Mouse (Mus musculus): ENCODE measurements at regions not wholly inside any gene's neighbourhood (a gene's known extent, or its start where the extent isn't known, plus 50 kb on each side); places are given as distances from the start of the nearest gene placed in this dataset.

GRCm38 (mm10) chr7:72362690-72363089, 56.3 kb upstream of the Mctp2 start:
- H3K9ac ChIP-seq (ENCODE audit: low read depth, low read length), result no peak overlapping the region
- H3K27ac ChIP-seq (ENCODE audit: low read depth, low read length), result no peak overlapping the region
- H3K4me3 ChIP-seq (ENCODE audit: low read length), result no peak overlapping the region
- 12% methylated on average over 3 of the region's 3 CpGs for WGBS
- no peak overlapping the region for H3K4me2 ChIP-seq (ENCODE audit: low read length)
- no peaks in the 10 kb centered on the region for H3K4me1 ChIP-seq (ENCODE audit: control insufficient read depth, insufficient read depth, low read depth, low read length)
- H3K9me3 ChIP-seq (ENCODE audit: control insufficient read depth, low read length), result no peaks in the 10 kb centered on the region
- no peak for ATAC-seq
- no peaks in the 10 kb centered on the region for H3K27me3 ChIP-seq (replicated peaks; ENCODE audit: control insufficient read depth, insufficient read depth, low read length)
- no peaks in the 10 kb centered on the region for H3K36me3 ChIP-seq (ENCODE audit: control insufficient read depth, insufficient read depth, low read length)

- Histone ChIP-seq H3K9ac (ENCODE audit: low read depth, low read length) (no peak overlapping the region), H3K4me2 (ENCODE audit: low read length) (no peak overlapping the region), H3K9me3 (ENCODE audit: control insufficient read depth, low read length) (no peaks in the 10 kb centered on the region), H3K4me3 (ENCODE audit: low read length) (no peak overlapping the region), H3K27me3 (replicated peaks; ENCODE audit: control insufficient read depth, insufficient read depth, low read length) (no peaks in the 10 kb centered on the region), H3K36me3 (ENCODE audit: control insufficient read depth, insufficient read depth, low read length) (no peaks in the 10 kb centered on the region), H3K4me1 (ENCODE audit: control insufficient read depth, insufficient read depth, low read depth, low read length) (no peaks in the 10 kb centered on the region), H3K27ac (ENCODE audit: low read depth, low read length) (no peak overlapping the region)
- WGBS, result 39% methylated on average over 7 of the region's 7 CpGs
- no peak for ATAC-seq
Observed at GRCm38 (mm10) chr7:72391323-72391722, 84.9 kb upstream of the Mctp2 start.

DNA sequence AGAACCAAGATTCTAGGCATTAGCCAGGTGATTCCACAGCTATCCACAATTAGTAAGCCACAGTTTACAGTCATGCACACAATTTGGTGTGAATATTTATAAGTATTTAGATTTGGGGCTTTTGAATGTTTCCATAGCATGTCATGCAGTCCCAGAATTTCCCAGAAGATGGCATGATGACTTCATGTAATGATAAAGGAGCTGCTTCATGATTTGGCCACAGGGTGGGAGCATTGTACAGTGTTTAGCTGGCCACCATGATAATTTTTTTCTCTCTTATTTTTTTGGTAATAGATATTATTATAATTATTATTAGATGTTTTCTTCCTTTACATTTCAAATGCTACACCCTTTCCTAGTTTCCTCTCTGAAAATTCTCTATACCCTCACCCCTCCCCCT, 93.6 kb upstream of the Mctp2 start:
- Histone ChIP-seq H3K27me3 (replicated peaks; ENCODE audit: control insufficient read depth, insufficient read depth, low read length) (no peaks in the 10 kb centered on the region), H3K36me3 (ENCODE audit: control insufficient read depth, insufficient read depth, low read length) (no peaks in the 10 kb centered on the region), H3K4me3 (ENCODE audit: low read length) (no peak overlapping the region), H3K27ac (ENCODE audit: low read depth, low read length) (no peak overlapping the region), H3K4me2 (ENCODE audit: low read length) (no peak overlapping the region), H3K4me1 (ENCODE audit: control insufficient read depth, insufficient read depth, low read depth, low read length) (no peaks in the 10 kb centered on the region), H3K9ac (ENCODE audit: low read depth, low read length) (no peak overlapping the region), H3K9me3 (ENCODE audit: control insufficient read depth, low read length) (no peaks in the 10 kb centered on the region)
- 0 out of 2 replicates have a peak, but pooled peaks have one; percentile 37 for ATAC-seq

DNA sequence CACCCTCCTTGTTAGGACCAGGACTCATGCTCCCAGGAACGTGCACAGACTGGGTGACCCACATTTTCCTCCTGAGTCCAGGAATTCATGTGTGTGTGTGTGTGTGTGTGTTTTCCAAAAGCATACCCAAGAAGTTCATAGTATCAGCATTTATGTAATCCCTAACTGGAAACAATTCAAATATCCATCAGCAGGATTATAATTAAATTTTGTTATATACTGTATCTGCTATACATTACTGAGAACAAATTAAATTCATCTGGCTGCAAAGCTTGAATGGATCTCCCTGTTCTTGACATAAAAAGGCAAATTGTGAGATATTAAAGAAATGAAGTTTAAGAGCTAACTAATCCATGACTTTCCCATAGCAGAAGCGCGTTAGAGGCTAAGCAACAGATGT, 99.7 kb upstream of the Mctp2 start:
- no peaks in the 10 kb centered on the region for H3K4me1 ChIP-seq (ENCODE audit: control insufficient read depth, insufficient read depth, low read depth, low read length)

DNA sequence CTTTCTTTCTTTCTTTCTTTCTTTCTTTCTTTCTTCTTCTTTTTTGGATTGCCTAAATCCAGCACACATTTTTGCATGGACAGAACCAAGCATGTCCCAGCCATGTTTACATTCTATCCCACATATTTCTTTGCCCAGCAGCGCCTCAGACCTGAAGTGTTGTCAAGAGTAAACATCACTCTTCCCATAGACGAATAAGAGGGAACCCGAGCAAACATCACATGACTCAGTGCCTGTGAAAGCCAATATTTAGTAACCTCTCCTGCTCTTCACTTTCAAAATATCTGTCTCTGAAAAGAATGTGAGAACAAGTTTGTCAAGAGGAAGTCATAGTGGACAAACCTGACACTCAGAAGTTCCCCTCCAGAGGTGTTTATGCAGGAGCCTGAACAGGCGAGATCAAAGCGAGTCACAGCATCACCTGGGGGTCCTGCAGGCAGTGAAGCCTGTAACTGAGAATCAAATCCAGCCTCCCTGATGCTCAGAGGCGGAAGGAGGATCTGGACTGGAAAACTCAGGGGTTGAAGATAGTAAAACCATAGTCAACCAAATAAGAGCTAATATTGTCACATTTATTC, 102.1 kb upstream of the Mctp2 start:
- ATAC-seq, result no peak
- Histone ChIP-seq H3K9ac (ENCODE audit: low read depth, low read length) (no peak overlapping the region), H3K27me3 (replicated peaks; ENCODE audit: control insufficient read depth, insufficient read depth, low read length) (no peaks in the 10 kb centered on the region), H3K36me3 (ENCODE audit: control insufficient read depth, insufficient read depth, low read length) (no peaks in the 10 kb centered on the region), H3K4me2 (ENCODE audit: low read length) (no peak overlapping the region), H3K9me3 (ENCODE audit: control insufficient read depth, low read length) (no peaks in the 10 kb centered on the region), H3K4me1 (ENCODE audit: control insufficient read depth, insufficient read depth, low read depth, low read length) (no peaks in the 10 kb centered on the region), H3K27ac (ENCODE audit: low read depth, low read length) (no peak overlapping the region), H3K4me3 (ENCODE audit: low read length) (no peak overlapping the region)
- WGBS, result 82% methylated on average over 6 of the region's 6 CpGs

More for the DNA sequence above, 99.7 kb upstream of the Mctp2 start:
- 92% methylated on average over 3 of the region's 3 CpGs for WGBS
- H3K27me3 ChIP-seq (replicated peaks; ENCODE audit: control insufficient read depth, insufficient read depth, low read length), result no peaks in the 10 kb centered on the region
- no peak overlapping the region for H3K27ac ChIP-seq (ENCODE audit: low read depth, low read length)
- no peaks in the 10 kb centered on the region for H3K9me3 ChIP-seq (ENCODE audit: control insufficient read depth, low read length)
- no peak for ATAC-seq
- no peak overlapping the region for H3K4me2 ChIP-seq (ENCODE audit: low read length)
- no peak overlapping the region for H3K4me3 ChIP-seq (ENCODE audit: low read length)
- H3K9ac ChIP-seq (ENCODE audit: low read depth, low read length), result no peak overlapping the region
- H3K36me3 ChIP-seq (ENCODE audit: control insufficient read depth, insufficient read depth, low read length), result no peaks in the 10 kb centered on the region

- H3K9ac ChIP-seq (ENCODE audit: low read depth, low read length), result no peak overlapping the region
- no peaks in the 10 kb centered on the region for H3K9me3 ChIP-seq (ENCODE audit: control insufficient read depth, low read length)
- H3K27me3 ChIP-seq (replicated peaks; ENCODE audit: control insufficient read depth, insufficient read depth, low read length), result no peaks in the 10 kb centered on the region
- H3K4me2 ChIP-seq (ENCODE audit: low read length), result no peak overlapping the region
- 0 out of 2 replicates have a peak, but pooled peaks have one; percentile 45 for ATAC-seq
- no peak overlapping the region for H3K4me3 ChIP-seq (ENCODE audit: low read length)
- WGBS, result 34% methylated on average over 2 of the region's 2 CpGs
- no peaks in the 10 kb centered on the region for H3K4me1 ChIP-seq (ENCODE audit: control insufficient read depth, insufficient read depth, low read depth, low read length)
- no peak overlapping the region for H3K27ac ChIP-seq (ENCODE audit: low read depth, low read length)
- no peaks in the 10 kb centered on the region for H3K36me3 ChIP-seq (ENCODE audit: control insufficient read depth, insufficient read depth, low read length)
Observed at GRCm38 (mm10) chr7:72438552-72438951, 132.1 kb upstream of the Mctp2 start.

DNA sequence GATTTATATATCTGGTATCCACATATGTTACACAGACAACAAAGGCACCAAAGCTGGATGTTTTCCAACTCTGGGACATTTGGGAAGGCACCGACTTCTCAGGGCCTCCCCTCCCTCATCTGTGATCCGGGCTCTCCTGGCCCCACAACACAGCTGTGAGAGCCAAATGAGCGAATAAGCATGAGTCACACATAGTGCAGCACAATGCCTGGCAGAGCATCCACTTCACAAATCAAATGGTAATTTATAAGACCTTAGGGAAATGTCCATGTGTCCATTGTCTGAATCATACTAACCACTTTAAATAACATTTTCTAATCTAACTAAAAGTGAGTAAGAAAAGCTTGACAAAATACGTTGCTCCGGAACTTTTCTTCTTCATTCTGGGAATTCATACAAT, 135.6 kb upstream of the Mctp2 start:
- Histone ChIP-seq H3K9ac (ENCODE audit: low read depth, low read length) (no peak overlapping the region), H3K27ac (ENCODE audit: low read depth, low read length) (no peak overlapping the region), H3K4me1 (ENCODE audit: control insufficient read depth, insufficient read depth, low read depth, low read length) (no peaks in the 10 kb centered on the region), H3K27me3 (replicated peaks; ENCODE audit: control insufficient read depth, insufficient read depth, low read length) (no peaks in the 10 kb centered on the region), H3K4me3 (ENCODE audit: low read length) (no peak overlapping the region), H3K4me2 (ENCODE audit: low read length) (no peak overlapping the region), H3K9me3 (ENCODE audit: control insufficient read depth, low read length) (no peaks in the 10 kb centered on the region), H3K36me3 (ENCODE audit: control insufficient read depth, insufficient read depth, low read length) (no peaks in the 10 kb centered on the region)
- 0 out of 2 replicates have a peak, but pooled peaks have one; percentile 27 for ATAC-seq
- WGBS, result 60% methylated on average over 5 of the region's 5 CpGs

DNA sequence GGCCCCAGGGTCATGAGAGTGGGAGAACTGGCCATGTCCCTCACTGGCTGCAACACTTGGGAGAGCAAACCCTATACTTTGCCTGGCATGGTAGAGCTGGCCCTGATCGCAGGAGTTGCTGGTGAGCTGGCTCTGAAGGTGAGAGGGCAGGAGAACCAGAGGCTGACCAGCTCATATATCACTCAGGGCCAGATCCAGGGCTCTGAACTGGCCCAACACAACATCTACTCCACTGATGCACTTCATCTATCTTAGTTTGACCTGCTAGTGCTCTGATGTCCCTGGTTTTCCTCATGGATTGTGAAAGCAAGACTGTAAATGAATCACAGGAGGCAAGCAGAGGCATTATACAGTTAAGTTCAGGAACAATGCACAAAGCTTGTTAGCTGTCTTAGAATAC, 137.6 kb upstream of the Mctp2 start:
- Histone ChIP-seq H3K4me2 (ENCODE audit: low read length) (no peak overlapping the region), H3K9ac (ENCODE audit: low read depth, low read length) (no peak overlapping the region), H3K36me3 (ENCODE audit: control insufficient read depth, insufficient read depth, low read length) (no peaks in the 10 kb centered on the region), H3K4me1 (ENCODE audit: control insufficient read depth, insufficient read depth, low read depth, low read length) (no peaks in the 10 kb centered on the region), H3K27me3 (replicated peaks; ENCODE audit: control insufficient read depth, insufficient read depth, low read length) (no peaks in the 10 kb centered on the region), H3K4me3 (ENCODE audit: low read length) (no peak overlapping the region), H3K9me3 (ENCODE audit: control insufficient read depth, low read length) (no peaks in the 10 kb centered on the region), H3K27ac (ENCODE audit: low read depth, low read length) (no peak overlapping the region)
- whole genome bisulfite sequencing, result 95% methylated on average over 1 of the region's 1 CpGs
- ATAC-seq, result no peak

GRCm38 (mm10) chr7:72444792-72445191, 138.4 kb upstream of the Mctp2 start:
- Histone ChIP-seq H3K4me3 (ENCODE audit: low read length) (no peak overlapping the region), H3K27ac (ENCODE audit: low read depth, low read length) (no peak overlapping the region), H3K4me2 (ENCODE audit: low read length) (no peak overlapping the region), H3K9ac (ENCODE audit: low read depth, low read length) (no peak overlapping the region), H3K4me1 (ENCODE audit: control insufficient read depth, insufficient read depth, low read depth, low read length) (no peaks in the 10 kb centered on the region), H3K27me3 (replicated peaks; ENCODE audit: control insufficient read depth, insufficient read depth, low read length) (no peaks in the 10 kb centered on the region), H3K36me3 (ENCODE audit: control insufficient read depth, insufficient read depth, low read length) (no peaks in the 10 kb centered on the region), H3K9me3 (ENCODE audit: control insufficient read depth, low read length) (no peaks in the 10 kb centered on the region)
- 50% methylated on average over 1 of the region's 1 CpGs for whole genome bisulfite sequencing
- ATAC-seq, result no peak

DNA sequence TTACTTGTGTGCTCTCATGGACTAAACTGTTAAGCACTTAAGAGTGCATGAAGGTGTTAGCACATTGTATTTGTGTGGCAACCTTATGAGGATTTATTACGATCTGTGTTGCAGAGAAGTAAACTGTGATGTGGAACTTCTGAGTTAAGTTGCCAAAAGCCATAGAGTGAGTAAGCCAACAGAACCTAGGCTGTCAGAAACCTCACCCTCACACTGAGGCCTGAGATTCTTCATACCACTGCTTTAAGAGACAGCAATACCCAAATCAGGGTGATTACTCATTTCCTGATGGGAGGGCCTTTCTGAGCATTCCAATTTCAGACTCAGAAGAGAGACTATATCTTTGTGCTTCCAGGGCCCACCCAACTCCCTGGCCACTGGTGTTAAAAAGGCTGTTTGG, 140.5 kb upstream of the Mctp2 start:
- H3K27me3 ChIP-seq (replicated peaks; ENCODE audit: control insufficient read depth, insufficient read depth, low read length), result no peaks in the 10 kb centered on the region
- H3K4me2 ChIP-seq (ENCODE audit: low read length), result no peak overlapping the region
- H3K27ac ChIP-seq (ENCODE audit: low read depth, low read length), result no peak overlapping the region
- H3K9ac ChIP-seq (ENCODE audit: low read depth, low read length), result no peak overlapping the region
- no peaks in the 10 kb centered on the region for H3K36me3 ChIP-seq (ENCODE audit: control insufficient read depth, insufficient read depth, low read length)
- no peak overlapping the region for H3K4me3 ChIP-seq (ENCODE audit: low read length)
- WGBS, result 96% methylated on average over 1 of the region's 1 CpGs
- H3K4me1 ChIP-seq (ENCODE audit: control insufficient read depth, insufficient read depth, low read depth, low read length), result no peaks in the 10 kb centered on the region
- no peak for ATAC-seq
- no peaks in the 10 kb centered on the region for H3K9me3 ChIP-seq (ENCODE audit: control insufficient read depth, low read length)
